Mouse (Mus musculus) liver, embryonic 14.5 days (tissue): ENCODE data around the gene Ano10.

Source experiments
- CTCF ChIP-seq: IDR thresholded peaks from 2 replicates; pipeline ENCODE4 v1.5.1; 2016; ENCODE audit warnings: antibody characterized with exemption, low read depth, control low read depth
- EP300 ChIP-seq: IDR thresholded peaks from 2 replicates; pipeline ENCODE4 v1.6.1; 2016; ENCODE audit warnings: antibody characterized with exemption, low read depth

DNA sequence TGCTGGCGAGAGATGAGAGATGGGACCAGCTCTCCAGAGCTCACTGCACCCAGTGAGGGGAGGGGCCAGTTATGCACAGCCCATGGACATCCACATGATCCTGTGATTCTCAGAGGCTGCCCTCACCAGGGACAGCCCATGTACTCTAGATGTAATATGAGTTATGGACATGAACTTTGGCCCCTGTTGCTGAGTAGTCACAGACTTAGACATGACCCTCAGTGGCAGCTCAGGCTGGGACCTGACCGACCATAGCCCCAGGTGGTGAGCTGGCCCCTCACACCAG, 158.4 kb downstream of the Ano10 start:
- TF ChIP-seq CTCF, result no peak
- TF ChIP-seq EP300, result no peak
